Mouse (Mus musculus) embryonic facial prominence, embryonic 11.5 days (tissue): Measurements from ENCODE around the gene Cavin2. TPM values are rescaled to one million over a fixed set of nuclear protein-coding genes. Genes with fewer than 3 reads are reported as not detected.

ENCODE experiments used
- polyA plus RNA-seq: library from polyadenylated mRNA; unstranded; fragments of >200 nt; fragmentation: Nextera tagmentation; extraction: Ambion mirVana; gene quantifications from 2 replicates; pipeline ENCODE4 v1.2.1, GENCODE M21; 2014

The Cavin2 gene
- polyA plus RNA-seq, 1 experiment from 2014 or later: 10.4 TPM

Other genes with a start within 250 kb of the Cavin2 start
- 7.9 and 8.0 TPM in 2 replicates for gene Nabp1, start 189.3 kb downstream of the Cavin2 start, polyA plus RNA-seq